Mouse (Mus musculus) frontal cortex, postnatal 10 days (tissue): Measurements from ENCODE around the gene Arhgap1.

Experiments used
- DNase-seq, 2 experiments: peaks; one replicate each; pipeline ENCODE4 v3.0.0; 2022; ENCODE audit warnings: low spot score in 2 of 2, mixed read lengths in 1 of 2

The Arhgap1 gene

DNA sequence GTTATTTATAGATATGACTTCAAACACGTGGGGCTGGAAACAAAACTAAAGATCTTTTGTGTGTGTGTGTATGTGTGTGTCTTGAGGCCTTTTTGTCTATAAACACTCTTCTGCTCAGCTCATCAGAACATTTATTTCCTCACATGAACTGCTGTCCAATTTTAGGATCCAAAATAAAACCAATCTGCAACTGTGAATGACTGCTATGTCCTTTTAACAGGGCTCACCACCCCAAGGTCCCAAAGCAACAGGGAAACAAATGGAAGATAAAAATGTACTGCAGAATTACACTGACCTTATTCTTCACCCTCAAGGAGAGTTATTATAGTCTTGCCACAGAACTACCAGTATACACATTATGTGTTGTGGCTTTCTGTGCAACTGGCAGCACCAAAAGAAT lies 49.6 kb downstream of the Arhgap1 start:
- DNase-seq = no peak

DNA sequence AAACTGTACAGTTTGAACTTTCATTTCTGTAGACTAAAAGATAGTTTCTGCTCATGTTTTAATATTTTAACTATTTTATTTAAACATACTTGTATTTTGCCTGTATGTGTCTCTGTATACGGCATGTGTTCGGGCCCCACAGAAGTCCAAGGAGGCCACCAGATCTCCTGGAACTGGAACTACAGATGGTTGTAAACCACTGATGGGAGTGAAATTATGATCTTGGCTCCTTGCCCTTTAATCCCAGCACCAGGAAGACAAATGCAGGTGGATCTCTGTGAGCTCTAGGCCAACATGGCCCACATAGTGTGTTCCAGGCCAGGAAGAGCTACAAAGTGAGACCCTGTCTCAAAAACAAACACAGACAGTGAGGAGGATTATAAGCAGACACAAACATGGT lies 51.7 kb downstream of the Arhgap1 start:
- DNase-seq = no peak

DNA sequence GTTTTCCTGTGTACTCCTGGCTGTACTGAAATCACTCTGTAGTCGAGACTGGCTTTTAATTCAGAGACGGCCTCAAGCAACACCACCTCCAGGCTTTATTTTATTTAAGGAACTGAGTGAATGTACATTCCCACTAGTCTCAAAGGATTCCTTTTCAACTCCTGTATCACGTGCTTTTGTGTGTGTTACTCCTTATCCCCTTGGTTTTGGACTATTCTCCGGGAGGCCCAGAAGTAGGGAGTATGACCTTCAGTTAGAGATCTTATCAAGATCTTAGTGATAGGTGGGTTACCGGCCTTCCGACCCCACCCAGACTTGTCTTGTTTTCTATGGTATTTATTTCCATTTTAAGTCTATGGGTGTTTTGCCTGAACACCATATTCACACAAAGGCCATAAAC lies 56.1 kb downstream of the Arhgap1 start:
- DNase-seq = no peak

DNA sequence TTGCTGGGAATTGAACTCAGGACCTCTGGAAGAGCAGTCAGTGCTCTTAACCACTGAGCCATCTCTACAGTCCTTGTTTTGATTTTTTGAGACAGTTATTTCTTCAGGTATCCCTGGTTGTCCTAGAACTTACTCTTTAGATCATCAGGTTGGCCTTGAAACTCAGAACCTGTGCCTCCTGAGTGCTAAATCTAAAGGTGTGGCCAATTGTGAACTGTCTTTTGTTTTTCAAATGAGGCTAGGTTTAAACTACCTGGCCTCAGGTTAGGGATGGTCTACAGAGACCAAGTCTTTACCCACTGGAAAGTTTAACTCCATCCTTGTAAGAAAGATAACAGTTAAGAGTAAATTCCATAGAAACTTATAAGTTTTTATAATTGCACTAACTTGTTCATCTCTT lies 56.8 kb downstream of the Arhgap1 start:
- no peak for DNase-seq

DNA sequence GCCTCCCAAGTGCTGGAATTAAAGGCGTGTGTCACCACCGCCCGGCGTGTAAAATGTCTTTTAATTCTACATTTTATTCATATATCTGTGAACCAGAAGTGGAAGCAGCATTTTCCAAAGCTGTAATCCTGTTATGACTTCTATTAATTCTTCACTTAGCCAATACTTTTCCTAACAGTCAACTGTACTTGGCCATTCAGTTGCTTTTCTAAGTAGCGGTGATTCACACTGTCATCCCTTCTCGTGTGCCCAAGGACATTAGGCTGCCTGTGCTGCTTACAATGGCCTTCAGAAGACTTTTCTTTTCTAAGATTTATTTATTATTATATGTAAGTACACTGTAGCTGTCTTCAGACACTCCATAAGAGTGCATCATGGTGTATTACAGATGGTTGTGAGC lies 58.7 kb downstream of the Arhgap1 start:
- no peak for DNase-seq

DNA sequence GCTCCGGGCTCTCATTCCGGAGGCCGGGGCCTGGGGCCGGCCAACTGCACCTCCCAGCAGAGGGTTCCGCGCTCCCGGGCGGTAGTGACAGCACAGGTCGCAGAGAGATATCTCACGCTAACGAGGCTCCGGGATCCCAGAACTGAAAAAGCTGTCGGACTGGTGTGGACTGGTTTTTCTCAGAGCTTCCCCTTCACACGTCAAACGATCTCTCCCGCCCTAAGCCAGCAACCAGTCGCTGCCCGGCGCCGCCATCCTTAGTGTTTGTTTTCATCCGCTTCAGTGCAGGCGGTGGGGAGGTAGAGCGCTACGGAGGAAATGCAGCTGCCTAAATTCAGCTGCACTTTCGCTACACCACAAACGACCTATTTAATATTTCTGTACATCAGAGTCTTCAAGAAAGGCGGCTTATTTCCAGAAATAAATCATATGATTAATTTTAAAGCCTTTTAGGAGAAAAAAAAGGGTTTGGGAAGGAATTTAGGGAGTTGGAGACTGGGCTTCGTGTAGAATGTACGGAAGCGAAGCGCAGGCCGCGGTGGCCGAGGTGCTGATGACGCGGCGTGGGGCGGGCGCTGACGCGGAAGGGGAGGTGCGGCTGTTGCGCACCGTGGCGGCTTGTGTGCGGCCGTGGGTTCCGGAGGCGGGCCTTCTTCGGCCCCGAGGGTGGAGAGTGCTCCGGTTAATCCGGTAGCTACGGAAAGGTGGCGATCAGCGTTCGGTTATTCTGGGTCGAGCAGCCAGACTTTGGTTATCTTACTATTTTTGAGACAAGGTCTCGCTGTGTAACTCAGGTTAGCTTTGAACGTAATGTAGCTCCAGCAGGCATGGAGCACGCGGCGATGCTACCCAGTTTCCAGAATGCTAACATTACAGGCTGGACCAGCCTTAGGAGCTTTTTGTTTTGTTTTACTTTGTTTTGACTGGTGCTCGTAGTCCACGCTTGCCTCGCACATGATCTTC lies 60.9 kb downstream of the Arhgap1 start, which contains the start of the genes Atg13 and Harbi1:
Gene Atg13 (minus strand): TSS at position 305 of the 963 bp plus-strand sequence.
Gene Harbi1 (plus strand): TSS at position 581 of the 963 bp plus-strand sequence.
- DNase-seq = peak; percentile 82 to 90

DNA sequence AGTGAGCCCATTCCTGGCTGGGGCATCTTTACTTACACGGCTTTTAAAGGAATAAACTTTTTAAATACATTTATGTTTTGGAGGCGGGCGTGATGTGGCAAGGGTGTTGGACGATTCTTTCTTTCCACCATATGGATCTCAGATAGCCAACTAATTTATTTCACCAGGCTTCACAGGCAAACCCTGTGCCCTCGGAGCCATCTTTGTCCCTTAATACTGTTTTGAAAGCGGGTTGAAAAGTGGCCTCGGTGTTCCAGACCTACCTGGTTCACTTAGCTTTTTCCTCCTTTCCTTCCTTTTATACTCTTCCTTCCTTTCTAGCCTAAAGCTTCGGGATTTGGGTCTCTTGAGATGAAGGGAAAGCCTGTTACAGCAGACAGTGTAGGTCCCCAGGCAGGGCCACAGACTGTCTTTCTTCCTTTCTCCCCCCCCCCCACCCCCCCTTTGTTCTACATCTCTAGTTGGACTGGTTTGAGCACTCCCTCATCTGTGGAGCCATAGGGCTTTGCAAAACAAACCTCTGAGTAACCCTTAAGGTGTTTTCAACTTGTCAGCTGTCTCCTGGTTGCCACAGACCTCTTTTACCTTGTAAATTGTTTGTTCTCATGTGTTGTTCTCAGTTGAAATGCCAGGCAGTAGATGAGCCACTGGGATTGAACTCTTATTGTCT lies 61.7 kb downstream of the Arhgap1 start:
- DNase-seq = no peak

DNA sequence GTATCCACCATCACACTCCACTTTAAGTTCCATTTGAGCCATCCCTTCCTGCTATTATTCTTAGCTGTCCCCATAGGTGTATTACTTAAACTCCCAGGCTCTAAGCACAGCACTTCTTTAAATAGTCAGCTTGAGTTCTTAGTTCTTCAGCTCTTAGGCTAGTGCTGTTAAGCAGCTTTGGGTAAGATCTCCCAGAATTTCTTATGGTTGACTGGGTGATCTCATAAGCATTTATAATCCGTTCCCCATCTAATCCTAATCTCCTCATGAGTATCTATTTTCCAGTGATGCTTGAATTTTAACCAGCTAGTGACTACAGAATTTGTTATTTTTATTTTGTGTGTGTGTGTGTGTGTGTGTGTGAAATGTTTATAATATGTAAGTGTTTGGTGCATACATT lies 65.3 kb downstream of the Arhgap1 start:
- DNase-seq = no peak

DNA sequence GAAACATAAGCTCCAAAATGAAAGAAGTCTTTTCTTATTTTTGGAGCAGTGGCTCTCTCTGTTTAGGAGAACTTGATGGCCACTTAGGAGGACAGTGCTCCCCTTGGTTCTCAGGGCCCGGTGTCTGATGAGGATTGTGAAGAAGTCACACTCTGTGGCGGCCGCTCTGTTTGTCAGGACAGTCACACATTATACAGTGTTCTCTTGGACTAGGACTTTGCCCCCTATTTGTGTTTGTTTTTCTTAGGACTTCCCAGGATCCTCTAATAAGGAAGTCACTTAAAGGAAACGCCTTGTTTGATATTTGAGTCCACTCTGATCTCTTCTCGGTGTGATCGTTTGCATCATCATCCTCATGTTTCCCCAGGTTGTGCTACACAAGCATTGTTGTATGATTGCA lies 68.6 kb downstream of the Arhgap1 start:
- no peak for DNase-seq
